Mouse (Mus musculus) mesoderm, embryonic 11.5 days (tissue): ENCODE measurements around the gene Kmt2b.

Experiments
- DNase-seq: peaks from one replicate; pipeline ENCODE4 v3.0.0-alpha.2; 2012; ENCODE audit warnings: low read depth, low spot score

Kmt2b gene

DNA sequence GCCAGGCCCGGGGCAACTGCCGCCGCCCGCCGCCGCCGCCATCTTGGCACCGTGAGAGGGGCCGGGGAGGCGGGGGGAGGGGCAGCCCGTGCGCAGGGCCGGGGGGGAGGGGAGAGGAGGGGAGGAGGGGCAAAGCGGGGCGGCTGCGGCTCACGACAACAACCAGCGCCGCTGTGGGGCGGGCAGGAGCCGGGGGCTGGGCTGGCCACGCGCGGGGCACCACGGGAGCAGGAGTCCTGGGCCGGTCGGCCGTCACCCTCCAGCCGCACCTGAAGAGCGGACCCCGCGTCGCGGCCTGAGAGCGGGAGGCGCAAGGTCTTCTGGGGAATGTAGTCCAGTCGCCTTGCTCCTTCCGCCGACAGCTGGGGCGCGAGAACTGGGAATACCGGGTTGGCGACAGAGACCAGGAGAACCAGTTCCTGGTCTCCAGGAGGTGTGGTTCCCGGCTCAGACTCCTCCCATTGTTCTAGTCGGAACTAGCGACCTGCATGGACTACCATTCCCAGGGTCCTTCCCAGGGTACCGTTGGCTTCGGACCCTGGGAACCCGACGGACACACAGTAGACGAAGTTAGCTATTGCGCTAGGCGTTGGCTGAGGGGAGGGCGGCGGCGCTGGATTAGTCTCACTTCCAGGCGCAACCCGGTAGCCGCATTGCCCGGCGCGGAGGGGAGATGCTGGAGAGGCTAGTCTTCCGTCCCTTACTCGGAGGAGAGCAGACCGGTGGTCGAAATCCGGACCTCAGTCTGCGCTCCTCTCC, at the start of gene Kmt2b:
Gene Kmt2b, minus strand, starts transcription at position 51 of the 759 bp plus-strand sequence.
- peak; percentile 98 for DNase-seq

DNA sequence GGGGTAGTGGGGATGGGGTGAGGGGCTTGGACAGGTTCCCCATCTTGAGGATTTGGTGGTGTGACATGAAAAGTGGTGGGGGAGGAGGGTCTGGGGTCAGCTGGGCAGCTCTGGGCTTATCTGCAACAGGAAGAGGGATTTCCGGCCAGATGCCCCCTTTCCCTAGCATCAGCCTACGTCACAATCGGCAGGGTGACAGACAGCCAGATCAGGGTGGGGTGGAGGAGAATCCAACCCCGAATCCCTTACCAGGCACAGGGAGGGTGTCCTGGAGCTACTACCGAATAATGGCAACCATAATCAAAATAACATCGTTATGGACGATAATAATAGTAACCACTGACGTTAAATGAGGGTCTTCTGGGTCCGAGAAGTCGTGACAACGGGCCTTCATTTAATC, 47.9 kb upstream of the Kmt2b start:
- DNase-seq = no peak

DNA sequence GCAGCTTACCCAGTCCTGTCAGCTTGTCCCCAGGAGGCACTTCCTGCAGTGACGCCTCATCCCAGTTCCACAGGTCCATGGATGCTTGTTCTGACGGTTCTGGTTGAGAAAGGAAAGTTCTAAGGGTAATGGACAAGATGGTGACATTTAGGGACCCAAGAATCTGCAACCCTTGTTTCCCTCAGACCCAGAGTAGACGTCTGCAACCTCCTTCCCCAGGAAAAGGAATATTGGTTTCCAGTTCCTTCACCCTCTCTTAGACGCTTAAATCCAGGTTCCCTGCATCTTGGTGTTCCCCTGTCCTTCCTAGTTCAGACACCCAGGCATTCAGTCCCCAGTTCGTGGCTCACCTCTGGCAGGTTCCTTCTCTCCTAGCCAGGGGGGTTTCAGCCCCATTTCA, 47.2 kb upstream of the Kmt2b start, which contains the start of gene Etv2:
Gene Etv2, minus strand, starts transcription at position 101 of the 400 bp plus-strand sequence.
- DNase-seq = no peak

DNA sequence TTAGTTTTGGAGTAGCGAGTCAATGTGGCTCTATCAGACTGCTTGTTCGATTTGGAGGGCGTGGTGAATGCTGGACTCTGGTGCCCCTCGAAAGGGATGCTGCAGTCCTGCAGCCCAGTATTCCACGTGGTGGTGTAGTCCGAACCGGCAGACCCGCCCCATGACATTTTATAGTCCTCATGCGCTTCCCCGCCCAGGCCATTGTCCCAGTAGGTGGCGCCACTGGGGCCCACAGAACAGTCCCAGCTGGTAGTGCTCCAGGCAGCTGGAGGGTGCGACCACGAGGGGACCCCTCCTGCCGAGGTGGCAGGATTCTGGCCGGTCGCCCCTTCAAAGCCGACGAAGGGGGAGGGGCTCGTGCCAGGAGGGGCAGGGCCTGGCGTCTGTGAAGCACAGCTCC, 46.1 kb upstream of the Kmt2b start:
- peak; percentile 84 for DNase-seq

DNA sequence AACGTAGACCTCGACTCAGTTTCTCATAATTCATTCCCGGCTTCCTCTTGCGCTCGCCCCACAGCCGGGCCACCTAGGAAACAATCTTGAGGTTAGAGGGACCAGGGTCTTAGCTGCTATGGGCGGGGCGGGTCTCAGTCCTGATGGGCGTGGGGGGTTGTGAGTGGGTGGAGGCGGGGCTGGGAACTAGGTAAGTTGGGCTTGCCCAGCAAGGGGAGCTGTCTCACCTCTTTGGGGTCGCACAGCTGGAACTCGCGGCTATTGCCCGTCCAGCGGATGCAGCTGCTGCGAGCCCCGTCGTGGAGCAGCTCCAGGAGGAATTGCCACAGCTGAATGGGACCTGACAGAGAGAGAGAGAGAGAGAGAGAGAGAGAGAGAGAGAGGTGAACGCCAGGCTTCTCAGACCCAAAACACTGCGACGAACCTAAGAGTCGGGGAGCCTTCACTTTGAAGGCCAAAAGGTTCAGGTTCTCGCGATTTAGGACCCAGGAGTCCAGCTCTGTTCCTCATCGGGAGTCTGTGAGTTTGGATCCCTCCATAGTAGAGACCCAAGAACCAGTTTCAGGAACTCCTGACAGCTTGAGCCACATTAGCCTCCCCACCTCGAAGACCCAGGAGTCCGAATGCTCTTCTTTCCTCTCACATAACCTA, 45.4 kb upstream of the Kmt2b start:
- no peak for DNase-seq

DNA sequence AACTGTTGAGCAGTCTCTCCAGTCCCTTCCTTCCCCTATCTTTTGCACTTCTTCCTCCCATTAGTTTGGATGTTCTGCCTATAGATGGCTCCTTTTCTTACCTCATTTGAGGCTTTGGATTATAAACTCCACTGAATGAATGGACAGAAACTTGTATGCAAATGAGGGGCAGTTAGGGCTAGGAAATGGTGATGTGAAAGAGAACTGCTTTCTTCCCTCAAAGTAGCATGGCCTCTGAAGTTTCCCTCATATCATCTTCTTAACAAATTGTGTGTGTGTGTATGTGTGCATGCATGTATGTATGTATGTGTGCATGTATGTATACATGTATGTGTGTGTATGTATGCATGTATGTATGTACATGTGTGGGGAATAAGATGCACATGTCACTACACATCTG, 40.5 kb upstream of the Kmt2b start:
- no peak for DNase-seq

DNA sequence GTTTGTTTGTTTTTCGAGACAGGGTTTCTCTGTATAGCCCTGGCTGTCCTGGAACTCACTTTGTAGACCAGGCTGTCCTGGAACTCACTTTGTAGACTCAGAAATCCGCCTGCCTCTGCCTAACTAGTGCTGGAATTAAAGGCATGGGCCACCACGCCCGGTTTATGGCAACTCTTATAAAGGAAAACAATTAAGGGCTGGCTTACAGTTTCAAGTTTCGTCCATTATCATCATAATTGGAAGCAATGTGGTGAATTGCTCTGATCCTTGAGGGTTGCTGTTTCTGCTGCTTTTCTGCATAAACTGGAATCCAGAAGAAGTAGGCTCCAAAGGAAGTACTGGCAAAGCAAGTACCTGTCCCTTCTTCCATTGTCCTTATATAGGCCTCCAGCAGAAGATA, 38.1 kb upstream of the Kmt2b start:
- DNase-seq = no peak

DNA sequence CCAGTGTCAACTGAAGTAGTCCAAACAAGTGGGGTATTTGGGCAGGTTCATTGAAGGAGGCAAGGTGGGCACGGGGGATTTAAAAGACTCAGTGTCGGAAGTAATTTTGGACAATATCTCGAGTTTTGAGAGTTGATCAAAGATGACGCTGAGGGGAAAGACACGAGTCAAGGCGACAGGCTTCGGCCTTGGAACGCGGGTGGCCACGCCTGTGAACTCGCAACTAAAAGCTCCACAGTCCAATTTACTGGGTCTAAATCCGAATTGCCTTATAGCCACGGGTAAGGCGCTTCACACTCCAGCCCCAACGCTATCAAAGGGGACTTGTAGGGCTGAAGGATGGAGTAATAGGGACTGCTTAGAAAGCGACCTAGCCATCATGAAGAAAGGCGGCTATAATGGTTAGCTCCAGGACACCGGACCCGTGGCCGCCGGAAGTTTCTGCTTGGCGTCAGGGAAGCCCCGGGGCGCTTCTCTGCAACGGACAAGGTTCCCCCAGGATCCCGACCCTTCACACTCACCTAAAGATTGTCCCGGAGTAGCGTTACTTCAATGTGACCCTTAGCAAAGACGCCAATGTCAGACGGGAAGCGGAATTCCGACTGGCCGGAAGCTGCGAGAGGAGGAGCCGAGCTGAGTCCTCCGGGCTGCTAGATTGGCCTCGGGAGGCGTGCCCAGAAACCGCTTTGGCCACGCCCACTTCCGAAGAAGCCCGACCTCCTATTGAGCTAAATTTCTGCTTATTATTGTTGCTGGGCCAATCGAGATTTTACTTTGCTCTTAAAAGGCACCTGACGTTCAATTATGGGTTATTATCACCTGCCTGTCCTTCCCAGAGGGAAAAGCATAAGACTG, 37.2 kb upstream of the Kmt2b start, which contains the start of gene Cox6b1:
Gene Cox6b1, minus strand, starts transcription at position 622 of the 855 bp plus-strand sequence.
- DNase-seq = peak; percentile 91

DNA sequence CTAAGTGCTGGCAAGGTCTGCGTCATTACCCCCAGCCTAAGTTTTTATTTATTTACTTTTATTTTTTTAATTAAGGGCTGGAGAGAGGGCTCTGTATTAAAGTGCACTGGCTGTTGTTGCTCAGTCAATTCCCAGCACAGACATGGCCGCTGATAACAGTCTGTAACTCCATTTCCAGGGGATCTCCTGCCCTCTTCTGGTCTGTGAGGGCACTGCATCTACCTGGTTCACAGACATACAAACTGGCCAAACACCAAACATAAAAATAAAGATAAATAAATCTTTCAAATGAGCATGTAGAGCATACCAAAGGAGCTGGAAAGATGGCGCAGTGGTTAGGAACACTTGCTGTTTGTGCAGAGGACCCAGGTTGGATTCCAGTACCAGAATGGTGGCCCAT, 30.7 kb upstream of the Kmt2b start:
- DNase-seq = no peak

DNA sequence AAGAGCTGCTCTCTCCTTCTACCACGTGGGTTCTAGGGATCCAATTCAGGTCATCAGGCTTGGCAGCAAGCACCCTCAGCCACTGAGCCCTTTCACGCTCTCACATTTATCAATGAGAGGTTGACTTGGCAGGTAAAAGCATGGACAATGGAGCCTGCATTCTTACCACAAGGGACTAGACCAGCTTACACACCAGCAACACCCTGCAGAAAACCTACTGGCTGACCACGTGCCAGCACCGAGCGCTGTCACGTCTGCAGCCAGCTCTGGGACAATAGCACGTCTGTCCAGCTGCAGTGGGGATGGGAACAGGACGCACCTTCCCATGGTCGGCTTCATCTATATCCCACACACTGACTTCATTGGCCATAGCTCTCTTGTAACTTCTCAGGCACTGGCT, 30.1 kb upstream of the Kmt2b start:
- no peak for DNase-seq

DNA sequence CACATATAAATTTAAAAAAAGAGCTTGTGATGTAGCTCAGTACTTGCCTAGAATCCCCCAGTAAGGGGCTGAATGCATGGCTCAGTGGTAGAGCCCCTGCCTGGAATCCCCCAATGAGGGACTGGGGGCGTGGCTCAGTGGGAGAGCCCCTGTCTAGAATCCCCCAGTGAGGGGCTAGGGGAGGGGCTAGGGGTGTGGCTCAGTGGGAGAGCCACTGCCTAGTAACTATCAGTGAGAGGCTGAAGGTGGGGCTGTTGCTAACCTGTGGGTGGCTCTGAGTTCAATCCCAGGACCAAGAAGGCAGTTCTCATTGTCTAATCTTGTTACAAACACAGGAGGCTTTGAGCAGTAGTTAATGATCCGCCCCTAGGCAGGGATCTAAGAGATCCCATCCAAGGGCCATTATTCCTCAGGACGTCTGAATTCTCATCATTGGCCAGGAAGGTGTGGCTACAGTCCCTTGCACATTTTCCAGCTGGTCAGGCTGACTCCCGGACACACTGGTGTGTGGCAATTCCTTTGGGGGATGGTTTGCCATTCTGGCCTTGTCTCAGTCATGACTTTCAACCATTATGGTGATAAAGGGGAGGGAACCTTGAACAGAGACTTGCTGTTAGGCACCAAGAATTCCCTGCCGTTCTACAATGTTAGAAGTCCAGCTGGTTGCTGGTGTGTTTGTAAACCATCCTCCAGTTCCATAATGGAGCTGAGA, 26.7 kb upstream of the Kmt2b start:
- no peak for DNase-seq

DNA sequence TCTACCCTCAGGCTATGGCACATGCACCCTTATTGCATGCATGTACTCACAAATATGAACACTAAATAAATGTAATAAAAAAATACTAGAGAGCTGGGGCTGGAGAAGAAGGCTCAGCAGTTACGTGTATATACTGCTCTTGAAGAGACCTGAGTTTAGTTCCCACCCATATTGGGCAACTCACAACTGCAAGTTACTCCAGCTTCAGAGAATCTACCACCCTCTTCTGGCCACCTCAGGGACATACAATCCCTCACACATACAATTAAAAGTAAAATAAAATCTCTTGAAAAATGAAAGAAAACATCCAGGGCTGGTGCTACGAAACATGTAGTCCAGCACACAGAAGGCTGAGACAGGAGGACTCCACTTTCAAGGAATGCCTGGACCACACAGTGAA, 25.9 kb upstream of the Kmt2b start:
- no peak for DNase-seq

DNA sequence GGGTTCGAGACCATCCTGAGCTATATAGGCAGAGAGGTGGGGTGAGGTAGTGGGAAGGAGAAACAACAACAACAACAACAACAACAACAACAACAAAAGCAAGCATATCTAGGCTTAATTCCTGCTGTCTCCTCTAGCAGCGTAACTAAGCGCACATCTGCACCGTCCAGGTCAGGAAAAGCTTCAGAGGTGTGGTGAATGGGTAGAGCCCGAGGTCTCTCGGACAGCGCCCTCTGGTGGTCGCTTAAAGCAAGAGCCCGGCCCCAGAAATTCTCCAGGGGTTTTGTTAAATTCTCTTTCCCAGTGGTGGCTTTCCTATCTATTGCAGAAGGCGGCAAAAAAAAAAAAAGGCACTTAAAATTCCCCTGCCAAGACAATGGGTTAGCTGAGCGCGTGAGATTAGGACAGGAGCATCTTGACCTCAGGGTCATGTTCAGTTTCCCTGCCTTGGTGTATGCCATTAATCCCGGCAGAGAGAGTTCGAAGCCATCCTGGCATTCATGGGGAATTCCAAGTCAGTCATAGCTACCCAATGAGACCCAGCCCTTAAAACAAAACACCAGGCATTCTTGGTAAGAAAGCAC, 25.1 kb upstream of the Kmt2b start:
- peak; percentile 75 for DNase-seq

DNA sequence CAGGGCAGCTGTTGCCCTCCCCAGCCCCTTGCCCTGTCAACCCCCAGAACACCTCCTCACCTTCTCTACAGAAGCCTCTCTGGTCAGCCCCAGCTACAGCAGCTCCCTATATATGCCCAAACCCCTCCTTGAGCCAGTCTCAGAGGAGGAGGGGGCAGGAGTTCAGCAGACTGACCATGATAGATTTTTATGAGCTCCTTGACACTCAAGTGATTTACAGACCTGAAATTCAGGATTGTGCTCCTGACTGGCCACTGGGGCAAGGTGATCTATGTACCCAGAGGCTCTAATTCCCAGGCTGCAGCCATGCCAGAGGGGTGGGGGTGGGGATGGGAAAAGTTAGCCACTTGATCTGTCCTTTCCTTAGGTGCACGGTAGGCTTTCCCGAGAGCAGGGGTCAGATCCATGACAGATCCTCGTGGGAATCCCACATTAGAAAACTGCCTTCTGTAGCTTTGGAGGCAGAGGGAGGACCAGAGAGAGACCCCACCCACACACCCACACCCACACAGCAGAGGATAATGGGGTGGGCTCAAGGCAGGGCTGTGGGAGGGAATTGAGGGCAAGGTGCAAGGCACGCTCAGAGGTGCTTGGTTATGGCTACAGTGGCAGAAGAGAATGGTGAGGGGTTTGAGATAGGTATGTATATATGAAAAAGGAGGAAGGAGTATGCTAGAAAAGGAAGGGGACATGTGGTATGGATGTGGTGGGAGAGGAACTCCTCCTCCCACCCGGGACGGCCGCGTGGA, 24.3 kb upstream of the Kmt2b start, which contains the start of gene Upk1a:
Gene Upk1a, minus strand, starts transcription at position 194 of the 749 bp plus-strand sequence.
- no peak for DNase-seq

DNA sequence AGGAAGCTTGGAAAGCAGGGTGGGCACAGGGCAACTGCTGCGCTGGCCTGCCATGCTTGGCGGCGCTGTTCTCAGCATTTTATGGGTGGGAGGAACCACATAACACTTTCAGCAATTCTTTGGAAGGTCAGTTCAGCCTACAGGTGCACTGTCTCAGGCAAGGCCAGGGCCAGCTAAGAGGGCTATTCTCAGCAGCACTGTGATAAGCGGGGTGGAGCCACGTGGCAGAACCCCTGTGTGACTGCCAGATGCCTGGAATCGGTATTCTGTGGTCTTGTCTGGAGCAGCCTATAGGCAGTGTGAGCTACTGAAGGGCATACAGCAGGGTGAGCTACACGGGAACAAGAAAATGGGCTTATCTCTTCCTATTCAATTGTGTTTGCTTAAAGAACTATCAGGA, 21.5 kb upstream of the Kmt2b start:
- DNase-seq = no peak

DNA sequence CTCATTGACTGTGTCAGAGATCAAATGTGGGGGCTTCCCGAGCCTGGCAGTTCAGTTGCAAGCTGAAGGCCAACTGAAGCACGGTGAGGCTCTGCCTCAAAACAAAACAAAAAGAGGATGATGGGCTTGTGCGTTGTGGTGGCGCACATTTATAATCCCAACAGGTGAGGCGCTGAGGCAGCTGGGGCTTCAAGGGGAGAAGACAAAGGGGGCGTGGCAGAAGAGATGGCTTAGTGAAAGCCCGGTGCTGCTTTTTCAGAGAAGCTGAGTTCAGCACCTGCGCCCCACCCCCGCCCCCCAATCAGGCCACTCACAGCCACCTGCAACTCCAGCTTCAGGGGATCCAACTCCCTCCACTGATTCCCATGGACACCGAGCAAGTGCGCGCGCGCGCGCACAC, 19.9 kb upstream of the Kmt2b start:
- no peak for DNase-seq

DNA sequence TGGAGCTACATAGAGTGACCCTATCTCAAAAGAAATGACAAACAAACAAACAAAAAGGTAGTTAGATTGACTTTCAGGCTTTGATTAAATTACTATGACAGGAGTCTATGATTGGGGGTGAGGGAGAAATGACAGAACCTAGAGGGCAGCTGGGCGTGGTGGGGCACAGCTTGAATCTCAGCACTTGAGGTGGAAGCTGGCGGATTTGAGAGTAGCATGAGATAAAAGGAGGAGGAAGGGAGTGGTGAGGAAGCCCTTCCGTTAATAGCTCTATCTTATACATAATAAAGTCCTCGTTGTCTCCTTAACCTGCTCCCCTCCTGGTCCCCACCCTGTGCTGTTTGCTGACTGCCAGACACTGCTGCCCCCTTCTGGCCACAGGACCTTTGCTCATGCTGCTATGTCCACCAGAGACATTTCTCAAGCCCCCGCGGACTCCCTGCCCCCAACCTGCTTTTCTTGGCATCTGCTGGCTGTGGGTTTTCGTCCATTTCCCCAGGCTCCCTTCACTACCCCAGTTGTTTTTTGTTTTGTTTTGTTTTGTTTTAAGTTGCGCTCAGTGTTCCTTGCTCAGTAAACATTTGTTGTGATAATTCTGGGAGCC, 19.3 kb upstream of the Kmt2b start:
- DNase-seq = peak; percentile 60

DNA sequence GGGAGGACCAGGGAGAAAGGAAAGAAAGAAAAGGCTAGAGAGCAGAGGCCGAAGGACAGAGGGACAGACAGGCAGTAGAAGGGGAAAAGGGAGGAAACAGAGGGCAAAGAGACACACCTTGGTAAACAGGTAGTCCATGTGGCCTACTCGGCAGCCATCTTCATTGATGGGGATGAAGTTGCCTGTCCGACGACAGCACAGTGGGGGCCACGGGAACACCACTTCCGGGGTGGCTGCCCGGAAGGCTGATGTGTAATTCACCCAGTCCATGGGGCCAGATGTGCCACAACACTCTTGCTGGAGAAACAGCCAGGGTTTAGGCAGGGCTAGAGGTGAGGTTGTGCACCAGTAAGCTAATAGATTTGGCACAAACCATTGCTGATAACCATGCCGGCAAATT, 16.4 kb upstream of the Kmt2b start:
- no peak for DNase-seq

DNA sequence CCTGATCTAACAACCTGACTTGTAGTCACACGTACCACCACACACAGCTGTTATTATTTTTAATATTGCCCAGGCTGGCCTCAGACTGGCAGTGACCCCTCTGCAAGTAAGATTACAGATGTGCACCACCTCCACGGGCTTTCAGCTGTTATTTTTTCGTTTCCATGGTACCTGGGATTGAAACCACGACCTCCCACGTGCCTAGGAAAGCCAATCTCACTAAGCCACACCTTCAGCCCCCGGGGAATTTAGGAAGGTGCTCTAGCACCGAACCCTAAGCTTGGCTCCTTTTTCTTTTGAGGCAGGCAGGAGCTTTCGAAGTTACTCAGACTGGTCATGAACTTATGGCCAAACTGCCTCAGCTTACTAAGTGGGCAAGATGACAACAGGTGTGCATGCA, 15.9 kb upstream of the Kmt2b start:
- no peak for DNase-seq

DNA sequence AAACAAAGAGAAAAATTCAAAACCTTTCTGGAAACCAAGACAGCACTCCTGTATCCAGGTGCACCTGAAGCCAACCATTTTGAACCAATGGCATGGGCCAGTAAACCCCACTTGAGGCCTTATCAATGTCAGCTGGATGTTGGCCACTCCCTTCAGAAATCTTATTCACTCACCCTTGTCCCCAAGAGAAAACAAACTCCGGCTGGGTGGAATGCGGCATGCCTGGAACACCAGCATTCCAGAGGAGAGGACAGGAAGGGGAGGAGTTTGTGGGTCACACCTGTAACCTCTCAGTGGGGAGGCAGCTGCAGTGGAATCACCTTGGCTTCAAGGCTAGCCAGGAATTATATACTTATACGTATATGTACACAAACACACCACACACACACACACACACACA, 14.1 kb upstream of the Kmt2b start:
- DNase-seq = no peak
